Mouse (Mus musculus): ENCODE data around the gene Sae1.
"Not testable (repeated sequence)": the region's sequence is repeated elsewhere in the genome, so short reads cannot be mapped to it uniquely, and the experiment has no call there.

GRCm38 (mm10) chr7:16389942-16390341 lies 2.3 kb upstream of the Sae1 start:
- TF ChIP-seq POLR2A (IDR thresholded peaks at IDR 0.05; ENCODE audit: low read depth, low read length); CTCF (conservative IDR thresholded peaks at IDR 0.05; ENCODE audit: insufficient read depth, insufficient read length, low read depth, low read length): not testable (repeated sequence)
